Mouse (Mus musculus) MEL (cell line): ENCODE measurements around the gene Rbks. TPM values are rescaled to one million over a fixed set of nuclear protein-coding genes. Genes with fewer than 3 reads are reported as not detected.

Experiments
- DNase-seq: peaks from one replicate; pipeline ENCODE4 v3.0.0; 2011; ENCODE audit warnings: low read depth, low spot score
- H3K27ac ChIP-seq: 2 replicates; pipeline ENCODE4 v1.5.1; 2012; ENCODE audit warnings: low read depth, mild to moderate bottlenecking, control low read depth, low read length, moderate library complexity; ENCODE audit not compliant: control insufficient read depth
- H3K27me3 ChIP-seq, 2 experiments: fragments of 150-350 bp in 1 of 2; sonication (generic) in 1 of 2; 2 replicates each; pipeline ENCODE4 v1.6.1; 2012; ENCODE audit warnings: low read length in 2 of 2, mild to moderate bottlenecking in 2 of 2, improper control_type of control experiment in 1 of 2, moderate library complexity in 1 of 2; ENCODE audit not compliant: insufficient read depth in 2 of 2, control insufficient read depth in 1 of 2
- H3K36me3 ChIP-seq, 2 experiments: 2 replicates each; pipeline ENCODE4 v1.6.1; 2012 to 2014; ENCODE audit warnings: low read length in 2 of 2, improper control_type of control experiment in 1 of 2, inconsistent platforms in 1 of 2, mild to moderate bottlenecking in 1 of 2; ENCODE audit not compliant: insufficient read depth in 2 of 2, control insufficient read depth in 1 of 2
- H3K4me1 ChIP-seq, 2 experiments: fragments of 150-350 bp in 1 of 2; sonication (generic) in 1 of 2; 2 replicates each; pipeline ENCODE4 v1.6.1; 2012; ENCODE audit warnings: low read length in 2 of 2, improper control_type of control experiment in 1 of 2, mild to moderate bottlenecking in 1 of 2; ENCODE audit not compliant: insufficient read depth in 2 of 2, control insufficient read depth in 1 of 2
- H3K4me3 ChIP-seq, 2 experiments: fragments of 150-350 bp in 1 of 2; sonication (generic) in 1 of 2; 2 replicates each; pipeline ENCODE4 v1.5.1; 2012; ENCODE audit warnings: low read depth in 2 of 2, low read length in 2 of 2, mild to moderate bottlenecking in 2 of 2, moderate library complexity in 2 of 2, control low read depth in 1 of 2, improper control_type of control experiment in 1 of 2; ENCODE audit not compliant: control insufficient read depth in 1 of 2, insufficient read depth in 1 of 2
- H3K79me2 ChIP-seq: 2 replicates; pipeline ENCODE4 v1.6.1; 2012; ENCODE audit warnings: mild to moderate bottlenecking, low read length, moderate library complexity; ENCODE audit not compliant: control insufficient read depth, poor library complexity, insufficient read depth
- H3K9ac ChIP-seq: 2 replicates; pipeline ENCODE4 v1.6.1; 2012; ENCODE audit warnings: low read depth, mild to moderate bottlenecking, control low read depth, low read length, moderate library complexity; ENCODE audit not compliant: control insufficient read depth, poor library complexity, severe bottlenecking
- H3K9me3 ChIP-seq: fragments of 150-350 bp; sonication (generic); replicated peaks from 2 replicates; pipeline ENCODE4 v1.6.1; 2012; ENCODE audit warnings: mild to moderate bottlenecking, low read length, improper control_type of control experiment, moderate library complexity; ENCODE audit not compliant: insufficient read depth
- BHLHE40 ChIP-seq: IDR thresholded peaks from 2 replicates; pipeline ENCODE4 v1.6.1; 2012; ENCODE audit warnings: low read depth, mild to moderate bottlenecking, inconsistent platforms, low read length, improper control_type of control experiment, borderline replicate concordance
- CHD1 ChIP-seq: IDR thresholded peaks from 2 replicates; pipeline ENCODE4 v1.6.1; 2012; ENCODE audit warnings: low read depth, mild to moderate bottlenecking, inconsistent platforms, low read length, improper control_type of control experiment
- CHD2 ChIP-seq: IDR thresholded peaks from 2 replicates; pipeline ENCODE4 v1.6.1; 2011; ENCODE audit warnings: low read length, improper control_type of control experiment
- CTCF ChIP-seq, 3 experiments: IDR thresholded peaks in 2 of 3; conservative IDR thresholded peaks in 1 of 3; 2 replicates each; pipeline ENCODE4 v1.5.1; 2011 to 2012; ENCODE audit warnings: low read length in 3 of 3, low read depth in 2 of 3, mild to moderate bottlenecking in 2 of 3, improper control_type of control experiment in 1 of 3, inconsistent platforms in 1 of 3, mixed read lengths in 1 of 3, moderate library complexity in 1 of 3; ENCODE audit not compliant: control insufficient read depth in 1 of 3, insufficient read depth in 1 of 3, poor library complexity in 1 of 3, severe bottlenecking in 1 of 3
- ELF1 ChIP-seq: IDR thresholded peaks from 2 replicates; pipeline ENCODE4 v1.6.1; 2014; ENCODE audit warnings: low read depth, mild to moderate bottlenecking, inconsistent platforms, low read length, improper control_type of control experiment, moderate library complexity
- EP300 ChIP-seq, 2 experiments: IDR thresholded peaks; 2 replicates each; pipeline ENCODE4 v1.6.1; 2011; ENCODE audit warnings: improper control_type of control experiment in 2 of 2, low read length in 2 of 2, low read depth in 1 of 2, mild to moderate bottlenecking in 1 of 2
- ETS1 ChIP-seq: IDR thresholded peaks from 2 replicates; pipeline ENCODE4 v1.6.1; 2012; ENCODE audit warnings: low read depth, mild to moderate bottlenecking, inconsistent platforms, low read length, improper control_type of control experiment, moderate library complexity
- GATA1 ChIP-seq: IDR thresholded peaks from 2 replicates; pipeline ENCODE4 v1.6.1; 2011; ENCODE audit warnings: low read depth, low read length, improper control_type of control experiment
- HCFC1 ChIP-seq: IDR thresholded peaks from 2 replicates; pipeline ENCODE4 v1.6.1; 2012; ENCODE audit warnings: low read depth, mild to moderate bottlenecking, inconsistent platforms, low read length, improper control_type of control experiment, moderate library complexity
- KAT2A ChIP-seq: conservative IDR thresholded peaks from 2 replicates; pipeline ENCODE4 v1.6.1; 2012; ENCODE audit warnings: low read depth, low read length, improper control_type of control experiment, inconsistent platforms
- MAFK ChIP-seq: IDR thresholded peaks from 2 replicates; pipeline ENCODE4 v1.6.1; 2011; ENCODE audit warnings: low read depth, mild to moderate bottlenecking, low read length, improper control_type of control experiment, borderline replicate concordance
- MAX ChIP-seq: IDR thresholded peaks from 2 replicates; pipeline ENCODE4 v1.6.1; 2011; ENCODE audit warnings: low read length, improper control_type of control experiment
- MAZ ChIP-seq: IDR thresholded peaks from 2 replicates; pipeline ENCODE4 v1.6.1; 2012; ENCODE audit warnings: low read depth, mild to moderate bottlenecking, inconsistent platforms, low read length, improper control_type of control experiment
- MEF2A ChIP-seq: IDR thresholded peaks from 2 replicates; pipeline ENCODE4 v1.6.1; 2014; ENCODE audit warnings: low read depth, mild to moderate bottlenecking, inconsistent platforms, low read length, improper control_type of control experiment; ENCODE audit not compliant: poor library complexity, insufficient replicate concordance, severe bottlenecking; ENCODE audit errors: extremely low read depth
- MXI1 ChIP-seq: IDR thresholded peaks from 2 replicates; pipeline ENCODE4 v1.6.1; 2011; ENCODE audit warnings: mild to moderate bottlenecking, low read depth, low read length, improper control_type of control experiment
- NELFE ChIP-seq: IDR thresholded peaks from 2 replicates; pipeline ENCODE4 v1.6.1; 2011; ENCODE audit warnings: low read depth, low read length, improper control_type of control experiment
- NRF1 ChIP-seq: IDR thresholded peaks from 2 replicates; pipeline ENCODE4 v1.6.1; 2014; ENCODE audit warnings: low read depth, mild to moderate bottlenecking, inconsistent platforms, low read length, improper control_type of control experiment, moderate library complexity; ENCODE audit not compliant: poor library complexity, insufficient read depth, severe bottlenecking
- POLR2AphosphoS2 ChIP-seq: IDR thresholded peaks from 2 replicates; pipeline ENCODE4 v1.6.1; 2011; ENCODE audit warnings: low read length, improper control_type of control experiment
- POLR2AphosphoS5 ChIP-seq: IDR thresholded peaks from 2 replicates; pipeline ENCODE4 v1.6.1; 2012; ENCODE audit warnings: low read depth, borderline replicate concordance, mild to moderate bottlenecking, inconsistent platforms, low read length, moderate library complexity, mixed read lengths
- RAD21 ChIP-seq: IDR thresholded peaks from 2 replicates; pipeline ENCODE4 v1.6.1; 2011; ENCODE audit warnings: mild to moderate bottlenecking, low read depth, low read length, improper control_type of control experiment
- RCOR1 ChIP-seq: IDR thresholded peaks from 2 replicates; pipeline ENCODE4 v1.6.1; 2012; ENCODE audit warnings: low read depth, mild to moderate bottlenecking, inconsistent platforms, low read length, improper control_type of control experiment
- SIN3A ChIP-seq: IDR thresholded peaks from 2 replicates; pipeline ENCODE4 v1.6.1; 2012; ENCODE audit warnings: low read length, improper control_type of control experiment, inconsistent platforms
- TAL1 ChIP-seq: IDR thresholded peaks from 2 replicates; pipeline ENCODE4 v1.6.1; 2012; ENCODE audit warnings: mild to moderate bottlenecking, inconsistent platforms, low read length, moderate library complexity, mixed read lengths
- TBP ChIP-seq: IDR thresholded peaks from 2 replicates; pipeline ENCODE4 v1.8.0; 2011; ENCODE audit warnings: low read depth, low read length, improper control_type of control experiment
- TCF12 ChIP-seq: IDR thresholded peaks from 2 replicates; pipeline ENCODE4 v1.6.1; 2014; ENCODE audit warnings: low read depth, mild to moderate bottlenecking, inconsistent platforms, low read length, improper control_type of control experiment, moderate library complexity
- USF1 ChIP-seq: IDR thresholded peaks from 2 replicates; pipeline ENCODE4 v1.6.1; 2014; ENCODE audit warnings: low read depth, mild to moderate bottlenecking, inconsistent platforms, low read length, improper control_type of control experiment, moderate library complexity
- USF2 ChIP-seq, 2 experiments: IDR thresholded peaks; 2 replicates each; pipeline ENCODE4 v1.6.1; 2011 to 2012; ENCODE audit warnings: improper control_type of control experiment in 2 of 2, low read length in 2 of 2, borderline replicate concordance in 1 of 2, inconsistent platforms in 1 of 2, low read depth in 1 of 2, mild to moderate bottlenecking in 1 of 2; ENCODE audit not compliant: insufficient read depth in 1 of 2
- ZC3H11A ChIP-seq: IDR thresholded peaks from 2 replicates; pipeline ENCODE4 v1.6.1; 2012; ENCODE audit warnings: low read depth, mild to moderate bottlenecking, inconsistent platforms, low read length, improper control_type of control experiment
- ZKSCAN1 ChIP-seq: IDR thresholded peaks from 2 replicates; pipeline ENCODE4 v1.6.1; 2012; ENCODE audit warnings: low read depth, mild to moderate bottlenecking, inconsistent platforms, low read length, improper control_type of control experiment, moderate library complexity
- ZMIZ1 ChIP-seq: IDR thresholded peaks from 2 replicates; pipeline ENCODE4 v1.6.1; 2012; ENCODE audit warnings: low read depth, mild to moderate bottlenecking, inconsistent platforms, low read length, improper control_type of control experiment, moderate library complexity
- ZNF384 ChIP-seq: IDR thresholded peaks from 2 replicates; pipeline ENCODE4 v1.6.1; 2012; ENCODE audit warnings: low read depth, mild to moderate bottlenecking, inconsistent platforms, low read length, improper control_type of control experiment
- polyA plus RNA-seq, 2 experiments: library from polyadenylated mRNA; stranded (reverse) in 1 of 2; unstranded in 1 of 2; fragments of >175 nt in 1 of 2; fragments of >200 nt in 1 of 2; gene quantifications; 2 replicates each; pipeline versions ENCODE4 v1.2.1 to v1.2.4; 2012; ENCODE audit warnings: low replicate concordance in 2 of 2, low read depth in 1 of 2; ENCODE audit not compliant: insufficient read length in 2 of 2, insufficient read depth in 1 of 2, missing spikeins in 1 of 2
- total RNA-seq: library from RNA; depleted of rRNA; stranded (reverse); fragments of 300-350 nt; gene quantifications from 2 replicates; pipeline ENCODE4 v1.2.3, GENCODE M21; 2012

Gene Rbks
- total and polyA plus RNA-seq, 3 experiments: 34.3 to 47.4 TPM; not detected in 1

DNA sequence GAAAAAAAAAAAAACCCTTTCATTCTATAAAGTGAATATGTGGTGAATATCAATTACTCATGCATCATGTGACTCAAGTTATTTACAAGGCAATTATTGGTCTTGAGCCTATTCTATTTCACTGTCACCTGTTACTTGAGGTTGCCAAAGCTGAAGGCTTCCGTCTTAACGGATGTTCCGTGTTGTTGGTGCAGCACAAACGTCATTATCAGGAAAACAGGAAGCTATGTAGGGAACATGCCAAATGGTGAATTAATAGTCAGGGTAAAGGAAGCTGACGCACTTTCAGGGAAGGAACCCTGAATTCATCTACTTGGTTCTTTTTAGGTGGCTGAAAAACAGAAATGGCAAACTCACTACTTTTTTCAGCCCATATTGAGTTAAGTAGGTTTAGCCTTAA, 30.0 kb upstream of the Rbks start:
- H3K9ac ChIP-seq: no peak overlapping the region
- TF ChIP-seq USF1: peak; percentile 34
- no peak for TF ChIP-seq ETS1
- TF ChIP-seq NRF1: no peak

DNA sequence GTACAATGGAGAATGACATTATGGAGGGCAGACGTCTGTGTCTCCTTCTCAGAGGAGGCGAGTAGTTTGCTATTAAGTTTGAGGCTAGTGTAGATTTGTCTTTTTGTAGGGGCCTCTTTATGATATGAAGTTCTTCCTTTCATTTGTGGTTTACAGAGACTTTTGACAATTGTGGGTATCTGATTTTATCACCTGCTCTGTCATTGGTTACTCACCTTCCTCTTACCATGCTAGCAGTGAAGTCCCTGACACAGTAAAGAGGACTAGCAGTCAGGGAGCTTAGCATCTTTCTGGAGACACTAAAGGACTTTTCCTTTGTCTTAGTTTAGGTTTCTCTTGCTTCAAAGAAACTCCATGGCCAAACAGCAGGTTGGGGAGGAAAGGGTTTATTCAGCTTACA, 28.5 kb upstream of the Rbks start:
- peak overlapping the region; percentile 38 for H3K27ac ChIP-seq
- no peak overlapping the region for H3K4me3 ChIP-seq
- peak; percentile 79 for DNase-seq
- no peaks in the 10 kb centered on the region for H3K27me3 ChIP-seq
- H3K79me2 ChIP-seq: no peaks in the 10 kb centered on the region; the same call in 1 of the 2 replicates
- peaks cover 14 to 24% of the 10 kb centered on the region in 2 experiments for H3K4me1 ChIP-seq
- H3K9me3 ChIP-seq: no peaks in the 10 kb centered on the region
- peaks cover 0 to 29% of the 10 kb centered on the region in 2 experiments; a peak in 2 of 4 replicates for H3K36me3 ChIP-seq
- no peak overlapping the region for H3K9ac ChIP-seq
- TF ChIP-seq BHLHE40: no peak
- TF ChIP-seq NELFE: no peak
- no peak for TF ChIP-seq RAD21
- TF ChIP-seq TBP: 0 out of 2 replicates have a peak, but pooled peaks have one; percentile 10
- no peak for TF ChIP-seq MAZ
- TF ChIP-seq ZC3H11A: no peak
- no peak for TF ChIP-seq TAL1
- TF ChIP-seq ETS1: peak; percentile 60
- no peak for TF ChIP-seq MXI1
- TF ChIP-seq CTCF (IDR thresholded peaks at IDR 0.05 in 2 of 3, conservative IDR thresholded peaks at IDR 0.05 in 1 of 3; ENCODE audit: control insufficient read depth in 1 of 3, insufficient read depth in 1 of 3, low read depth in 2 of 3, low read length in 3 of 3, poor library complexity in 1 of 3, severe bottlenecking in 1 of 3): no peak
- no peak for TF ChIP-seq POLR2AphosphoS2
- peak; percentile 84 for TF ChIP-seq GATA1
- no peak for TF ChIP-seq KAT2A
- TF ChIP-seq TCF12: 0 out of 2 replicates have a peak, but pooled peaks have one; percentile 7
- no peak for TF ChIP-seq CHD1
- TF ChIP-seq ZMIZ1: no peak
- no peak for TF ChIP-seq POLR2AphosphoS5
- peak; percentile 85 for TF ChIP-seq RCOR1
- TF ChIP-seq EP300 (IDR thresholded peaks at IDR 0.05; ENCODE audit: low read depth in 1 of 2, low read length in 2 of 2): peak; percentile 29 to 63; a peak in 3 of 4 replicates
- no peak for TF ChIP-seq USF2 (IDR thresholded peaks at IDR 0.05; ENCODE audit: borderline replicate concordance in 1 of 2, insufficient read depth in 1 of 2, low read depth in 1 of 2, low read length in 2 of 2)
- no peak for TF ChIP-seq ZNF384
- TF ChIP-seq MAX: no peak
- no peak for TF ChIP-seq HCFC1
- TF ChIP-seq MEF2A: no peak
- 0 out of 2 replicates have a peak, but pooled peaks have one; percentile 39 for TF ChIP-seq SIN3A
- TF ChIP-seq ZKSCAN1: no peak
- TF ChIP-seq ELF1: no peak
- TF ChIP-seq CHD2: no peak
- no peak for TF ChIP-seq MAFK
- no peak for TF ChIP-seq NRF1

More for the DNA sequence above, 30.0 kb upstream of the Rbks start:
- H3K9me3 ChIP-seq: no peaks in the 10 kb centered on the region
- no peaks in the 10 kb centered on the region for H3K27me3 ChIP-seq
- H3K4me3 ChIP-seq: no peak overlapping the region
- peaks cover 14 to 24% of the 10 kb centered on the region in 2 experiments for H3K4me1 ChIP-seq
- no peak overlapping the region for H3K27ac ChIP-seq
- no peaks in the 10 kb centered on the region; the same call in 1 of the 2 replicates for H3K79me2 ChIP-seq
- no peak for DNase-seq
- H3K36me3 ChIP-seq: peaks cover 0 to 32% of the 10 kb centered on the region in 2 experiments; a peak in 2 of 4 replicates
